9 mouse cellular contexts compared by ENCODE assay signal in genomic region chr11:118210116-118210515, GRCm38 (mm10). TPM values are rescaled to one million over a fixed set of nuclear protein-coding genes. Genes with fewer than 3 reads are reported as not detected.
DNase-seq lines count a peak whose midpoint lies in the region; ATAC-seq lines count a peak whose summit lies in the region.
"Had no signal": no experiment of that assay in that cellular context is flagged by ENCODE, and none has a peak within 500 bp of the region (broad histone marks: within the 10 kb centered on the region; RNA-seq: fewer than 3 reads in every experiment).

No protein-coding gene starts in this region.

- no peak overlapping the region for H3K4me3 ChIP-seq in midbrain, embryonic 10.5 days
- no peak overlapping the region for H3K4me3 ChIP-seq in midbrain, embryonic 16.5 days (ENCODE audit: low read depth, low read length)

- no peak for ATAC-seq in midbrain, embryonic 16.5 days

- no peak overlapping the region for H3K9ac ChIP-seq in midbrain, embryonic 16.5 days (ENCODE audit: low read depth, low read length)

- H3K27me3 ChIP-seq in midbrain, embryonic 10.5 days (ENCODE audit: low read depth, poor library complexity, severe bottlenecking) = no peaks in the 10 kb centered on the region
- H3K27me3 ChIP-seq in midbrain, embryonic 16.5 days (ENCODE audit: control insufficient read depth, insufficient read depth, low read depth, low read length) = no peaks in the 10 kb centered on the region

- peak overlapping the region; percentile 38; the same call in 1 of the 2 replicates for H3K27ac ChIP-seq in midbrain, embryonic 10.5 days (replicated peaks)
- no peak overlapping the region for H3K27ac ChIP-seq in midbrain, embryonic 16.5 days (ENCODE audit: low read length)

- DNase-seq in midbrain, embryonic 10.5 days (ENCODE audit: low spot score) = no peak
- peak; percentile 90 to 93 for DNase-seq in cerebellum, postnatal 10 days
- peak; percentile 73 to 76 for DNase-seq in layer of hippocampus, postnatal 36 days
- DNase-seq in right cerebral cortex, postnatal 4 days = peak; percentile 30
- no peak for DNase-seq in adrenal gland, postnatal 36 days
- DNase-seq in thymus, postnatal 36 days = no peak
- DNase-seq in gastrocnemius, postnatal 36 days = no peak

- 93% methylated on average over 4 of the region's 4 CpGs for WGBS in midbrain, embryonic 10.5 days
- 73% methylated on average over 4 of the region's 4 CpGs for WGBS in midbrain, embryonic 16.5 days

- no peaks in the 10 kb centered on the region for H3K36me3 ChIP-seq in midbrain, embryonic 10.5 days
- H3K36me3 ChIP-seq in midbrain, embryonic 16.5 days (ENCODE audit: control insufficient read depth, insufficient read depth, low read length) = no peaks in the 10 kb centered on the region
- H3K36me3 ChIP-seq: G1E had no signal

- H3K9me3 ChIP-seq in midbrain, embryonic 10.5 days (replicated peaks) = no peaks in the 10 kb centered on the region
- no peaks in the 10 kb centered on the region for H3K9me3 ChIP-seq in midbrain, embryonic 16.5 days (replicated peaks; ENCODE audit: control insufficient read depth, low read length, poor library complexity, severe bottlenecking)
- H3K9me3 ChIP-seq: G1E had no signal

- intact Hi-C loops in gastrocnemius, postnatal 36 days (cut with DNase I) = no loop called here

- H3K4me1 ChIP-seq in midbrain, embryonic 10.5 days = peaks cover 57% of the 10 kb centered on the region
- peaks cover 26% of the 10 kb centered on the region for H3K4me1 ChIP-seq in midbrain, embryonic 16.5 days (ENCODE audit: control insufficient read depth, insufficient read depth, low read length)

- H3K4me2 ChIP-seq in midbrain, embryonic 16.5 days (ENCODE audit: low read length) = no peak overlapping the region

RNA-seq across cellular contexts. Expression of gene Cyth1, which starts 38.3 kb away (rescaled TPM):
- 11.3 and 14.9 TPM in 2 replicates for polyA plus RNA-seq in midbrain, embryonic 10.5 days (2016; fragmentation: Nextera tagmentation; extraction: Ambion mirVana)
- 25.1 and 26.7 TPM in 2 replicates for polyA plus RNA-seq in midbrain, embryonic 16.5 days (2015; fragmentation: Nextera tagmentation; extraction: Ambion mirVana)
- total RNA-seq in layer of hippocampus, postnatal 36 days (2021) = 100 to 1,000 TPM in 1 of 2 experiments, 10 to 100 TPM in 1; 84.3 to 103 TPM
- total RNA-seq in adrenal gland, postnatal 36 days (2021) = 10 to 100 TPM; 28.6 to 35.8 TPM
- 10 to 100 TPM; 33.5 to 34.7 TPM for total RNA-seq in gastrocnemius, postnatal 36 days (2021)

Comparison
In these comparisons a context has a peak if more than half of its experiments do, and no peak if none do; other contexts are left out.
1. DNase-seq: peak in cerebellum, postnatal 10 days (2 of 2), layer of hippocampus, postnatal 36 days (2 of 2) and right cerebral cortex, postnatal 4 days (single experiment); none in midbrain, embryonic 10.5 days (single experiment), adrenal gland, postnatal 36 days (0 of 2), thymus, postnatal 36 days (0 of 2) and gastrocnemius, postnatal 36 days (0 of 2).